Mouse (Mus musculus): Measurements from ENCODE around the gene Nktr. TPM values are rescaled to one million over a fixed set of nuclear protein-coding genes. Genes with fewer than 3 reads are reported as not detected.

The Nktr gene
- total RNA-seq, 2 experiments from 2014 or later: 55.1 to 98.4 TPM

Other genes starting within 250 kb of the Nktr start
- under 1 TPM; 0.78 to 0.97 TPM for gene Cck, start 223.5 kb upstream of the Nktr start, total RNA-seq (2021)
- gene Lyzl4, start 77.1 kb upstream of the Nktr start, total RNA-seq (2021): under 1 TPM in 1 of 2 experiments, not detected in 1; 0.48 TPM
- gene Vipr1, start 76.5 kb upstream of the Nktr start, total RNA-seq (2021): 1 to 10 TPM; 2.8 to 5.2 TPM
- gene Sec22c, start 13.7 kb upstream of the Nktr start, total RNA-seq (2021): 1 to 10 TPM; 5.4 to 5.8 TPM
- gene Ss18l2, start 8.8 kb upstream of the Nktr start, total RNA-seq (2021): 10 to 100 TPM; 51.5 to 60.9 TPM
- 10 to 100 TPM; 41.2 to 50.8 TPM for gene Zfp651, start 40.2 kb downstream of the Nktr start, total RNA-seq (2021)
- gene Klhl40, start 58.4 kb downstream of the Nktr start, total RNA-seq (2021): 1 to 10 TPM; 1.9 to 7.6 TPM
- 10 to 100 TPM in 1 of 2 experiments, 1 to 10 TPM in 1; 4.3 to 17.4 TPM for gene Hhatl, start 73.3 kb downstream of the Nktr start, total RNA-seq (2021)
- 1 to 10 TPM in 1 of 2 experiments, under 1 TPM in 1; 0.63 to 1.3 TPM for gene Ccdc13, start 120.3 kb downstream of the Nktr start, total RNA-seq (2021)
- gene Higd1a, start 139.2 kb downstream of the Nktr start, total RNA-seq (2021): 100 to 1,000 TPM; 111 to 113 TPM
- 1 to 10 TPM; 3.0 to 3.4 TPM for gene Ackr2, start 179.2 kb downstream of the Nktr start, total RNA-seq (2021)
- gene Cyp8b1, start 197.1 kb downstream of the Nktr start, total RNA-seq (2021): 10 to 100 TPM; 16.2 to 27.8 TPM
- gene Fam198a, start 231.8 kb downstream of the Nktr start, total RNA-seq (2021): 1 to 10 TPM; 3.9 to 5.6 TPM

Data from adrenal gland, postnatal 10 days (tissue).